Mouse (Mus musculus) liver, embryonic 14.5 days (tissue): Measurements from ENCODE around the gene Hdac11.

Experiments
- CTCF ChIP-seq: IDR thresholded peaks from 2 replicates; pipeline ENCODE4 v1.5.1; 2016; ENCODE audit warnings: antibody characterized with exemption, low read depth, control low read depth
- EP300 ChIP-seq: IDR thresholded peaks from 2 replicates; pipeline ENCODE4 v1.6.1; 2016; ENCODE audit warnings: antibody characterized with exemption, low read depth

DNA sequence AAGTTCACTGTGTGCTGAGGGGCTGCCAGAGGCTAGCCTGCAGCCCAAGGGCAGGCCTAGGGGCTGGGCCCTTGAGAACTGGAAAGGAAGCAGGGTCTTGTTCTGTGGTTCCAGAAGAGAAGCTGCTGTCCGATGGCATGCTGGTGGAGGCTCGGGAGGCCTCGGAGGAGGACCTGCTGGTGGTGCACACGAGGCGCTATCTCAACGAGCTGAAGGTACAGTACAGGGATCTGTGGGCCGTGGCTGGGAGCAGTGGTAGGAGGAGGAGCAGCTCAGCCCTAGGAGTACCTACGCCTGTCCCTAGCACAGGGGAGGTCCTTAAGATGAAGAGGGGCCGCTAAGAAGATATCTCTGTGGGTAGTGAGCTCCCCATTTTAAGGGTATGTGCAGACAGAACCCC lies 2.6 kb downstream of the Hdac11 start:
- TF ChIP-seq CTCF (0 out of 2 replicates have a peak, but pooled peaks have one; percentile 20), EP300 (no peak)
